Mouse (Mus musculus) limb, embryonic 12.5 days (tissue): ENCODE data around the gene Cdca4. TPM values are rescaled to one million over a fixed set of nuclear protein-coding genes. Genes with fewer than 3 reads are reported as not detected.
"Not testable (repeated sequence)": the region's sequence is repeated elsewhere in the genome, so short reads cannot be mapped to it uniquely, and the experiment has no call there.

Source experiments
- ATAC-seq: fragments of 200-750 bp; cut with Nextera tagmentation; 2 replicates; pipeline ENCODE4 v1.8.0; 2017; ENCODE audit warnings: low read depth, moderate TSS enrichment; ENCODE audit not compliant: insufficient number of reproducible peaks, insufficient read depth, low FRiP score, low TSS enrichment
- H3K27ac ChIP-seq: fragments of 300-500 bp; sonication (generic); 2 replicates; pipeline ENCODE4 v1.5.1; 2016; ENCODE audit warnings: mild to moderate bottlenecking, moderate library complexity
- H3K27me3 ChIP-seq: fragments of 300-500 bp; sonication (generic); 2 replicates; pipeline ENCODE4 v1.6.1; 2016; ENCODE audit warnings: mild to moderate bottlenecking, moderate library complexity
- H3K36me3 ChIP-seq: fragments of 300-500 bp; sonication (generic); 2 replicates; pipeline ENCODE4 v1.6.1; 2016; ENCODE audit warnings: mild to moderate bottlenecking, moderate library complexity
- H3K4me1 ChIP-seq: fragments of 300-500 bp; sonication (generic); replicated peaks from 2 replicates; pipeline ENCODE4 v1.6.1; 2016
- H3K4me2 ChIP-seq: fragments of 300-500 bp; sonication (generic); 2 replicates; pipeline ENCODE4 v1.6.1; 2016; ENCODE audit warnings: mild to moderate bottlenecking, moderate library complexity
- H3K4me3 ChIP-seq: fragments of 300-500 bp; sonication (generic); replicated peaks from 2 replicates; pipeline ENCODE4 v1.5.1; 2016; ENCODE audit warnings: mild to moderate bottlenecking
- H3K9ac ChIP-seq: fragments of 300-500 bp; sonication (generic); replicated peaks from 2 replicates; pipeline ENCODE4 v1.6.1; 2016; ENCODE audit warnings: mild to moderate bottlenecking, moderate library complexity
- H3K9me3 ChIP-seq: fragments of 300-500 bp; sonication (generic); 2 replicates; pipeline ENCODE4 v1.6.1; 2016; ENCODE audit warnings: mild to moderate bottlenecking, moderate library complexity
- WGBS: fragments of 180-500 bp; shearing (Covaris S2); methylation state at CpG from one replicate; pipeline ENCODE4 v1.1.7; 2016; 5-methylcytosine and 5-hydroxymethylcytosine counted together
- polyA plus RNA-seq: library from polyadenylated mRNA; unstranded; fragments of >200 nt; fragmentation: Nextera tagmentation; extraction: Ambion mirVana; gene quantifications from 2 replicates; pipeline ENCODE4 v1.2.1, GENCODE M21; 2016

Cdca4 gene
- polyA plus RNA-seq, 1 experiment from 2014 or later: 166 TPM

- 0 out of 2 replicates have a peak overlapping the region, but pooled peaks have one; percentile 8 for H3K9ac ChIP-seq
- H3K4me3 ChIP-seq: no peak overlapping the region
- no peak overlapping the region for H3K4me2 ChIP-seq
- 89% methylated on average over 1 of the region's 1 CpGs for WGBS
- peaks cover 89% of the 10 kb centered on the region for H3K36me3 ChIP-seq
- H3K27me3 ChIP-seq: no peaks in the 10 kb centered on the region
- no peak overlapping the region for H3K27ac ChIP-seq
- H3K4me1 ChIP-seq: peaks cover 29% of the 10 kb centered on the region
- no peaks in the 10 kb centered on the region for H3K9me3 ChIP-seq
- no peak for ATAC-seq
Observed at GRCm38 (mm10) chr12:112821216-112821615, 8.0 kb downstream of the Cdca4 start.

- Histone ChIP-seq H3K4me1 (peaks cover 21% of the 10 kb centered on the region), H3K36me3 (peaks cover 89% of the 10 kb centered on the region), H3K4me3 (no peak overlapping the region), H3K9me3 (no peaks in the 10 kb centered on the region), H3K27ac (no peak overlapping the region), H3K27me3 (no peaks in the 10 kb centered on the region), H3K4me2 (no peak overlapping the region), H3K9ac (no peak overlapping the region)
- 87% methylated on average over 12 of the region's 12 CpGs for WGBS
- ATAC-seq: no peak
Observed at GRCm38 (mm10) chr12:112820401-112820999, 8.7 kb downstream of the Cdca4 start.

GRCm38 (mm10) chr12:112819057-112819662 lies 10.1 kb downstream of the Cdca4 start:
- Histone ChIP-seq H3K27me3 (no peaks in the 10 kb centered on the region), H3K9me3 (no peaks in the 10 kb centered on the region), H3K9ac (no peak overlapping the region), H3K4me3 (no peak overlapping the region), H3K4me2 (no peak overlapping the region), H3K4me1 (peaks cover 12% of the 10 kb centered on the region), H3K27ac (no peak overlapping the region), H3K36me3 (peaks cover 90% of the 10 kb centered on the region)
- 93% methylated on average over 8 of the region's 8 CpGs for WGBS
- ATAC-seq: no peak

GRCm38 (mm10) chr12:112816866-112817265 lies 12.4 kb downstream of the Cdca4 start:
- H3K9ac ChIP-seq, H3K9me3 ChIP-seq, H3K4me3 ChIP-seq, H3K27me3 ChIP-seq, H3K4me1 ChIP-seq, H3K27ac ChIP-seq, H3K4me2 ChIP-seq, ATAC-seq: not testable (repeated sequence)
- peaks cover 83% of the 10 kb centered on the region for H3K36me3 ChIP-seq
- WGBS: 84% methylated on average over 7 of the region's 7 CpGs

GRCm38 (mm10) chr12:112816294-112816693 lies 12.9 kb downstream of the Cdca4 start:
- ATAC-seq: no peak
- Histone ChIP-seq H3K4me2 (no peak overlapping the region), H3K9me3 (no peaks in the 10 kb centered on the region), H3K27me3 (no peaks in the 10 kb centered on the region), H3K4me1 (no peaks in the 10 kb centered on the region), H3K9ac (no peak overlapping the region), H3K27ac (no peak overlapping the region), H3K36me3 (peaks cover 77% of the 10 kb centered on the region), H3K4me3 (no peak overlapping the region)
- 64% methylated on average over 4 of the region's 4 CpGs for WGBS

- Histone ChIP-seq H3K4me3 (no peak overlapping the region), H3K27ac (0 out of 2 replicates have a peak overlapping the region, but pooled peaks have one; percentile 29), H3K9me3 (no peaks in the 10 kb centered on the region), H3K4me2 (no peak overlapping the region), H3K36me3 (peaks cover 64% of the 10 kb centered on the region), H3K9ac (no peak overlapping the region), H3K27me3 (peaks cover 11% of the 10 kb centered on the region), H3K4me1 (peaks cover 4% of the 10 kb centered on the region; the same call in 1 of the 2 replicates)
- ATAC-seq: no peak
- 75% methylated on average over 14 of the region's 14 CpGs for WGBS
Observed at GRCm38 (mm10) chr12:112814682-112815470, 14.3 kb downstream of the Cdca4 start.

GRCm38 (mm10) chr12:112813370-112813769 lies 15.9 kb downstream of the Cdca4 start:
- Histone ChIP-seq H3K9me3 (no peaks in the 10 kb centered on the region), H3K4me1 (peaks cover 14% of the 10 kb centered on the region), H3K27me3 (peaks cover 19% of the 10 kb centered on the region), H3K36me3 (peaks cover 49% of the 10 kb centered on the region), H3K9ac (no peak overlapping the region), H3K27ac (no peak overlapping the region), H3K4me2 (no peak overlapping the region), H3K4me3 (no peak overlapping the region)
- ATAC-seq: no peak
- WGBS: 92% methylated on average over 7 of the region's 7 CpGs

- 63% methylated on average over 19 of the region's 19 CpGs for WGBS
- peaks cover 28% of the 10 kb centered on the region for H3K27me3 ChIP-seq
- H3K36me3 ChIP-seq: peaks cover 24% of the 10 kb centered on the region; the same call in 1 of the 2 replicates
- H3K9ac ChIP-seq: no peak overlapping the region
- no peak for ATAC-seq
- no peaks in the 10 kb centered on the region for H3K9me3 ChIP-seq
- H3K4me3 ChIP-seq: peak overlapping the region; percentile 71; the same call in 1 of the 2 replicates
- peaks cover 17% of the 10 kb centered on the region for H3K4me1 ChIP-seq
- no peak overlapping the region for H3K27ac ChIP-seq
- H3K4me2 ChIP-seq: peak overlapping the region; percentile 99; the same call in 1 of the 2 replicates
Observed at GRCm38 (mm10) chr12:112810092-112810885, 18.9 kb downstream of the Cdca4 start.

- Histone ChIP-seq H3K27ac (no peak overlapping the region), H3K27me3 (peaks cover 33% of the 10 kb centered on the region), H3K4me2 (peak overlapping the region; percentile 99), H3K9ac (peak overlapping the region; percentile 65), H3K4me3 (peak overlapping the region; percentile 71), H3K4me1 (peaks cover 17% of the 10 kb centered on the region), H3K9me3 (no peaks in the 10 kb centered on the region), H3K36me3 (peaks cover 17% of the 10 kb centered on the region; the same call in 1 of the 2 replicates)
- ATAC-seq: no peak
- 22% methylated on average over 8 of the region's 8 CpGs for WGBS
Observed at GRCm38 (mm10) chr12:112809641-112810040, 19.6 kb downstream of the Cdca4 start.

GRCm38 (mm10) chr12:112808587-112809364 lies 20.4 kb downstream of the Cdca4 start, which contains the start of gene Clba1:
Gene Clba1, plus strand, starts transcription at chr12:112808937.
- H3K9me3 ChIP-seq: no peaks in the 10 kb centered on the region
- 0 out of 2 replicates have a peak within 1 kb of the TSS, but pooled peaks have one; percentile 23 for H3K27ac ChIP-seq
- H3K36me3 ChIP-seq: peaks cover 9% of the 10 kb centered on the region; the same call in 1 of the 2 replicates
- peak within 1 kb of the TSS; percentile 71 for H3K4me3 ChIP-seq
- H3K9ac ChIP-seq: peak within 1 kb of the TSS; percentile 65
- peak within 1 kb of the TSS; percentile 99 for H3K4me2 ChIP-seq
- peak; percentile 89 for ATAC-seq
- H3K4me1 ChIP-seq: peaks cover 17% of the 10 kb centered on the region
- WGBS: under 1% methylated on average over 64 of the region's 64 CpGs
- peaks cover 41% of the 10 kb centered on the region for H3K27me3 ChIP-seq
